Mouse (Mus musculus) heart, postnatal 0 days (tissue): Measurements from ENCODE around the gene Krt35. TPM values are rescaled to one million over a fixed set of nuclear protein-coding genes. Genes with fewer than 3 reads are reported as not detected.

ENCODE experiments used
- ATAC-seq: fragments of 200-750 bp; cut with Nextera tagmentation; 2 replicates; pipeline ENCODE4 v1.8.0; 2017; ENCODE audit warnings: low read depth, moderate number of reproducible peaks, moderate library complexity; ENCODE audit not compliant: insufficient read depth
- DNase-seq: peaks from one replicate; pipeline ENCODE4 v3.0.0-alpha.2; 2016; ENCODE audit warnings: low spot score
- H3K27ac ChIP-seq: fragments of 300-500 bp; sonication (generic); 2 replicates; pipeline ENCODE4 v1.5.1; 2014; ENCODE audit warnings: low read depth, mild to moderate bottlenecking
- H3K27me3 ChIP-seq: fragments of 300-500 bp; sonication (generic); 2 replicates; pipeline ENCODE4 v1.6.1; 2014; ENCODE audit warnings: low read length, mixed read lengths; ENCODE audit not compliant: control insufficient read depth, insufficient read depth
- H3K36me3 ChIP-seq: fragments of 300-500 bp; sonication (generic); replicated peaks from 2 replicates; pipeline ENCODE4 v1.6.1; 2014; ENCODE audit warnings: low read length, mixed read lengths; ENCODE audit not compliant: control insufficient read depth, insufficient read depth
- H3K4me1 ChIP-seq: fragments of 300-500 bp; sonication (generic); 2 replicates; pipeline ENCODE4 v1.6.1; 2014; ENCODE audit warnings: antibody characterized with exemption; ENCODE audit not compliant: control insufficient read depth, insufficient read depth
- H3K4me2 ChIP-seq: fragments of 300-500 bp; sonication (generic); 2 replicates; pipeline ENCODE4 v1.6.1; 2014; ENCODE audit warnings: low read depth, mild to moderate bottlenecking, low read length, moderate library complexity
- H3K4me3 ChIP-seq: fragments of 300-500 bp; sonication (generic); 2 replicates; pipeline ENCODE4 v1.5.1; 2014; ENCODE audit warnings: low read depth, low read length
- H3K9ac ChIP-seq: fragments of 300-500 bp; sonication (generic); replicated peaks from 2 replicates; pipeline ENCODE4 v1.6.1; 2014; ENCODE audit warnings: low read depth, low read length, mixed read lengths
- H3K9me3 ChIP-seq: fragments of 300-500 bp; sonication (generic); replicated peaks from 2 replicates; pipeline ENCODE4 v1.6.1; 2016; ENCODE audit warnings: low read length; ENCODE audit not compliant: control insufficient read depth
- CTCF ChIP-seq: IDR thresholded peaks from 2 replicates; pipeline ENCODE4 v1.5.1; 2016; ENCODE audit warnings: antibody characterized with exemption, control low read depth, low read depth
- EP300 ChIP-seq: IDR thresholded peaks from 2 replicates; pipeline ENCODE4 v1.6.1; 2016; ENCODE audit warnings: antibody characterized with exemption, low read depth
- WGBS: fragments of 180-500 bp; shearing (Covaris S2); extraction: QIAGEN DNeasy Blood & Tissue Kit; methylation state at CpG from one replicate; pipeline ENCODE4 v1.1.7; 2014; 5-methylcytosine and 5-hydroxymethylcytosine counted together
- polyA plus RNA-seq: library from polyadenylated mRNA; unstranded; fragments of >200 nt; fragmentation: Nextera tagmentation; extraction: Ambion mirVana; gene quantifications from 2 replicates; pipeline ENCODE4 v1.2.1, GENCODE M21; 2015
- total RNA-seq: library from RNA; depleted of rRNA; stranded (reverse); fragments of >200 nt; gene quantifications from 2 replicates; pipeline ENCODE4 v1.2.3, GENCODE M21; 2014; ENCODE audit warnings: low replicate concordance; rRNA removed

Gene Krt35
- total and polyA plus RNA-seq, 2 experiments from 2014 or later = not detected

GRCm38 (mm10) chr11:100058875-100059274, 37.2 kb downstream of the Krt35 start:
- H3K9me3 ChIP-seq = no peaks in the 10 kb centered on the region
- H3K36me3 ChIP-seq = no peaks in the 10 kb centered on the region
- no peaks in the 10 kb centered on the region for H3K27me3 ChIP-seq
- no peak overlapping the region for H3K9ac ChIP-seq
- H3K4me2 ChIP-seq = no peak overlapping the region
- no peak overlapping the region for H3K27ac ChIP-seq
- DNase-seq (peak; percentile 14), ATAC-seq (no peak)
- WGBS = 74% methylated on average over 8 of the region's 8 CpGs
- H3K4me3 ChIP-seq = no peak overlapping the region
- H3K4me1 ChIP-seq = no peaks in the 10 kb centered on the region
- TF ChIP-seq CTCF (no peak; the same call in 1 of the 2 replicates), EP300 (no peak)

GRCm38 (mm10) chr11:100055686-100056655, 40.1 kb downstream of the Krt35 start:
- H3K4me1 ChIP-seq = no peaks in the 10 kb centered on the region
- DNase-seq (no peak), ATAC-seq (no peak)
- no peaks in the 10 kb centered on the region for H3K36me3 ChIP-seq
- H3K9me3 ChIP-seq = no peaks in the 10 kb centered on the region
- H3K4me2 ChIP-seq = no peak overlapping the region
- no peak overlapping the region for H3K4me3 ChIP-seq
- H3K27me3 ChIP-seq = no peaks in the 10 kb centered on the region
- 59% methylated on average over 9 of the region's 9 CpGs for WGBS
- H3K27ac ChIP-seq = no peak overlapping the region
- TF ChIP-seq CTCF = no peak
- TF ChIP-seq EP300 = no peak
- H3K9ac ChIP-seq = no peak overlapping the region

GRCm38 (mm10) chr11:100050451-100050850, 45.6 kb downstream of the Krt35 start, which contains the start of gene Krt31:
Gene Krt31 (minus strand): TSS chr11:100050551.
- H3K4me1 ChIP-seq = no peaks in the 10 kb centered on the region
- no peaks in the 10 kb centered on the region for H3K36me3 ChIP-seq
- TF ChIP-seq EP300 (no peak), CTCF (no peak)
- H3K4me2 ChIP-seq = no peak within 1 kb of the TSS
- DNase-seq (no peak), ATAC-seq (no peak)
- WGBS = 76% methylated on average over 3 of the region's 3 CpGs
- no peak within 1 kb of the TSS for H3K27ac ChIP-seq
- H3K4me3 ChIP-seq = no peak within 1 kb of the TSS
- H3K9me3 ChIP-seq = no peaks in the 10 kb centered on the region
- H3K9ac ChIP-seq = no peak within 1 kb of the TSS
- no peaks in the 10 kb centered on the region for H3K27me3 ChIP-seq

- no peaks in the 10 kb centered on the region for H3K4me1 ChIP-seq
- H3K27me3 ChIP-seq = no peaks in the 10 kb centered on the region
- H3K9me3 ChIP-seq = no peaks in the 10 kb centered on the region
- ATAC-seq (no peak), DNase-seq (no peak)
- no peak overlapping the region for H3K27ac ChIP-seq
- no peak overlapping the region for H3K4me3 ChIP-seq
- WGBS = 51% methylated on average over 2 of the region's 2 CpGs
- H3K9ac ChIP-seq = no peak overlapping the region
- H3K36me3 ChIP-seq = no peaks in the 10 kb centered on the region
- H3K4me2 ChIP-seq = no peak overlapping the region
- TF ChIP-seq CTCF (no peak), EP300 (no peak)
Observed at GRCm38 (mm10) chr11:100047193-100047592, 48.8 kb downstream of the Krt35 start.

- H3K27me3 ChIP-seq = no peaks in the 10 kb centered on the region
- H3K9ac ChIP-seq = no peak overlapping the region
- no peak overlapping the region for H3K27ac ChIP-seq
- WGBS = 41% methylated on average over 6 of the region's 6 CpGs
- no peak for DNase-seq
- ATAC-seq = no peak
- peak overlapping the region; percentile 17; the same call in 1 of the 2 replicates for H3K4me2 ChIP-seq
- TF ChIP-seq EP300 (no peak), CTCF (no peak)
- H3K4me3 ChIP-seq = no peak overlapping the region
- H3K36me3 ChIP-seq = no peaks in the 10 kb centered on the region
- H3K4me1 ChIP-seq = no peaks in the 10 kb centered on the region
- no peaks in the 10 kb centered on the region for H3K9me3 ChIP-seq
Observed at GRCm38 (mm10) chr11:100046303-100046866, 49.7 kb downstream of the Krt35 start.

Other genes starting within 250 kb of the Krt35 start
- gene Krtap4-16, start 244.6 kb downstream of the Krt35 start, total RNA-seq = not detected in 2 replicates
- not detected in 2 replicates for gene Krtap4-16, start 244.6 kb downstream of the Krt35 start, polyA plus RNA-seq
- gene Gm11568, start 238.3 kb downstream of the Krt35 start, total RNA-seq = not detected in 2 replicates
- not detected in 2 replicates for gene Gm11568, start 238.3 kb downstream of the Krt35 start, polyA plus RNA-seq
- gene Gm11559, start 231.8 kb downstream of the Krt35 start, total RNA-seq = not detected in 2 replicates
- not detected in 2 replicates for gene Gm11559, start 231.8 kb downstream of the Krt35 start, polyA plus RNA-seq
- not detected in 2 replicates for gene Krtap9-1, start 222.9 kb downstream of the Krt35 start, total RNA-seq
- not detected in 2 replicates for gene Krtap9-1, start 222.9 kb downstream of the Krt35 start, polyA plus RNA-seq
- not detected in 2 replicates for gene Gm11567, start 217.1 kb downstream of the Krt35 start, total RNA-seq
- gene Gm11567, start 217.1 kb downstream of the Krt35 start, polyA plus RNA-seq = not detected in 2 replicates
- gene Krtap31-1, start 188.3 kb downstream of the Krt35 start, total RNA-seq = not detected in 2 replicates
- not detected in 2 replicates for gene Krtap31-1, start 188.3 kb downstream of the Krt35 start, polyA plus RNA-seq
- not detected in 2 replicates for gene Gm11565, start 181.5 kb downstream of the Krt35 start, total RNA-seq
- gene Gm11565, start 181.5 kb downstream of the Krt35 start, polyA plus RNA-seq = not detected in 2 replicates
- not detected in 2 replicates for gene Krtap31-2, start 159.9 kb downstream of the Krt35 start, total RNA-seq
- gene Krtap31-2, start 159.9 kb downstream of the Krt35 start, polyA plus RNA-seq = not detected in 2 replicates
- not detected in 2 replicates for gene Krtap9-5, start 147.8 kb downstream of the Krt35 start, total RNA-seq
- gene Krtap9-5, start 147.8 kb downstream of the Krt35 start, polyA plus RNA-seq = not detected in 2 replicates
- not detected in 2 replicates for gene Krtap29-1, start 117.2 kb downstream of the Krt35 start, total RNA-seq
- gene Krtap29-1, start 117.2 kb downstream of the Krt35 start, polyA plus RNA-seq = not detected in 2 replicates
- not detected in 2 replicates for gene Krtap16-1, start 109.6 kb downstream of the Krt35 start, total RNA-seq
- not detected in 2 replicates for gene Krtap16-1, start 109.6 kb downstream of the Krt35 start, polyA plus RNA-seq
- not detected in 2 replicates for gene Krtap17-1, start 102.2 kb downstream of the Krt35 start, total RNA-seq
- gene Krtap17-1, start 102.2 kb downstream of the Krt35 start, polyA plus RNA-seq = not detected in 2 replicates
- gene Krt33a, start 80.0 kb downstream of the Krt35 start, total RNA-seq = not detected in 2 replicates
- gene Krt33a, start 80.0 kb downstream of the Krt35 start, polyA plus RNA-seq = not detected in 2 replicates
- not detected in 2 replicates for gene Krt33b, start 66.4 kb downstream of the Krt35 start, total RNA-seq
- gene Krt33b, start 66.4 kb downstream of the Krt35 start, polyA plus RNA-seq = not detected in 2 replicates
- gene Krt34, start 54.7 kb downstream of the Krt35 start, total RNA-seq = not detected in 2 replicates
- gene Krt34, start 54.7 kb downstream of the Krt35 start, polyA plus RNA-seq = not detected in 2 replicates
- not detected in 2 replicates for gene Krt31, start 45.7 kb downstream of the Krt35 start, total RNA-seq
- not detected in 2 replicates for gene Krt31, start 45.7 kb downstream of the Krt35 start, polyA plus RNA-seq
- not detected in 2 replicates for gene Krt32, start 8.0 kb downstream of the Krt35 start, total RNA-seq
- gene Krt32, start 8.0 kb downstream of the Krt35 start, polyA plus RNA-seq = not detected in 2 replicates
- gene Krt36, start 9.4 kb upstream of the Krt35 start, total RNA-seq = not detected in 2 replicates
- gene Krt36, start 9.4 kb upstream of the Krt35 start, polyA plus RNA-seq = not detected in 2 replicates
- gene Krt13, start 25.3 kb upstream of the Krt35 start, total RNA-seq = not detected in 2 replicates
- 0.30 TPM in 1 of 2 replicates, not detected in the other for gene Krt13, start 25.3 kb upstream of the Krt35 start, polyA plus RNA-seq
- 0.12 and 8.1 TPM in 2 replicates for gene Krt15, start 39.7 kb upstream of the Krt35 start, total RNA-seq
- gene Krt15, start 39.7 kb upstream of the Krt35 start, polyA plus RNA-seq = 0.40 and 2.8 TPM in 2 replicates
- gene Krt19, start 52.4 kb upstream of the Krt35 start, total RNA-seq = 22.5 and 52.2 TPM in 2 replicates
- gene Krt19, start 52.4 kb upstream of the Krt35 start, polyA plus RNA-seq = 20.6 and 29.3 TPM in 2 replicates
- gene Krt9, start 97.0 kb upstream of the Krt35 start, total RNA-seq = not detected in 2 replicates
- not detected in 2 replicates for gene Krt9, start 97.0 kb upstream of the Krt35 start, polyA plus RNA-seq
- 2.3 and 3.1 TPM in 2 replicates for gene Krt14, start 111.3 kb upstream of the Krt35 start, total RNA-seq
- 2.8 and 3.0 TPM in 2 replicates for gene Krt14, start 111.3 kb upstream of the Krt35 start, polyA plus RNA-seq
- gene Krt16, start 152.7 kb upstream of the Krt35 start, total RNA-seq = not detected in 2 replicates
- not detected in 2 replicates for gene Krt16, start 152.7 kb upstream of the Krt35 start, polyA plus RNA-seq
- 2.2 TPM in 1 of 2 replicates, not detected in the other for gene Krt17, start 164.8 kb upstream of the Krt35 start, total RNA-seq
- 0.14 and 0.32 TPM in 2 replicates for gene Krt17, start 164.8 kb upstream of the Krt35 start, polyA plus RNA-seq
- gene Krt42, start 173.6 kb upstream of the Krt35 start, total RNA-seq = not detected in 2 replicates
- gene Krt42, start 173.6 kb upstream of the Krt35 start, polyA plus RNA-seq = not detected in 2 replicates
- gene Eif1, start 223.6 kb upstream of the Krt35 start, total RNA-seq = 64.1 and 105 TPM in 2 replicates
- gene Eif1, start 223.6 kb upstream of the Krt35 start, polyA plus RNA-seq = 1,927 and 2,123 TPM in 2 replicates
- not detected in 2 replicates for gene Gast, start 238.2 kb upstream of the Krt35 start, total RNA-seq
- not detected in 2 replicates for gene Gast, start 238.2 kb upstream of the Krt35 start, polyA plus RNA-seq